Mouse (Mus musculus): Measurements from ENCODE around the gene Sorbs2.

Sorbs2 gene

GRCm38 (mm10) chr8:45626406-45626805 is 118.8 kb downstream of the Sorbs2 start:
- no peak for DNase-seq

- DNase-seq, result peak; percentile 65 to 81
Measured at GRCm38 (mm10) chr8:45627246-45628241, 120.0 kb downstream of the Sorbs2 start.

GRCm38 (mm10) chr8:45628421-45629065 is 121.0 kb downstream of the Sorbs2 start:
- no peak for DNase-seq

GRCm38 (mm10) chr8:45629066-45629430 is 121.5 kb downstream of the Sorbs2 start:
- DNase-seq, result no peak

- DNase-seq, result no peak
Measured at GRCm38 (mm10) chr8:45631023-45631422, 123.4 kb downstream of the Sorbs2 start.

- DNase-seq, result no peak
Measured at GRCm38 (mm10) chr8:45635155-45635554, 127.6 kb downstream of the Sorbs2 start.

DNA sequence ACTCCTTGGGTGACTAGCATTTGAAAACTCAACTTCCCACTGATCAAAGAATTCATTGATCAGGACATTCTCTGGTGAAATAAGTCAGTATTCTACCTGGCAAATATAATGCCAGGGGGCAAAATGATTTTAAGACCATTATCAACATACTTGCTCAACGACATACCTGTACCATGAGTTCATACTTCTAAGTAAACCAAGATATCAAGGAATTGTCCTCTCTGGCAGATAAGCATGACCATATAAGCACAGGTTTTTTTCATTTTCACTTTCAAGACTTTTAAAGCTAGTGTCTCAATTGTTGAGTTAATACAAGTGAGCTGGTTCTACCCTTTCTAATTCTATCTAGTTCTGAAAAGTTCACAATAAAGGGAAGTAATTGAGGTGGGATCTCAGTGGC is 130.2 kb downstream of the Sorbs2 start:
- DNase-seq, result no peak

GRCm38 (mm10) chr8:45639444-45639843 is 131.9 kb downstream of the Sorbs2 start:
- DNase-seq, result no peak

DNA sequence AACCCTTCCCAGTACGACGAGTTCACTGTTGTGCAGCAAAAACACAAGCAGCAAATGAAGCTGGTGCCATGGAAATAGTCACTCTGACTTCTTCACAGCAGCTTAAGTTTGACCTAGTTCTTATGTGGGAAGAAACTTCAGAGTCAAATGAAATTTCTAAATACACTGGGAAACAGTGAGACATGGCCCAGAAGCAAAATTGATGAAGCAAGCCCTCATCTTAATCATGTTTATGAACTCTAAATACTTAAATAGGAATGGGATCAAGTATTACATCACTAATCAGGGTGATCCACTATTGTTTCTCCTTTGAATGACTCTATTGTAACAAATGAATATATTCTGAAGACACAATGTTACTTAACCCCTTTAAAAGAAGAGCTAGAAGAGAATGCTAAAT is 137.1 kb downstream of the Sorbs2 start:
- DNase-seq, result no peak

DNA sequence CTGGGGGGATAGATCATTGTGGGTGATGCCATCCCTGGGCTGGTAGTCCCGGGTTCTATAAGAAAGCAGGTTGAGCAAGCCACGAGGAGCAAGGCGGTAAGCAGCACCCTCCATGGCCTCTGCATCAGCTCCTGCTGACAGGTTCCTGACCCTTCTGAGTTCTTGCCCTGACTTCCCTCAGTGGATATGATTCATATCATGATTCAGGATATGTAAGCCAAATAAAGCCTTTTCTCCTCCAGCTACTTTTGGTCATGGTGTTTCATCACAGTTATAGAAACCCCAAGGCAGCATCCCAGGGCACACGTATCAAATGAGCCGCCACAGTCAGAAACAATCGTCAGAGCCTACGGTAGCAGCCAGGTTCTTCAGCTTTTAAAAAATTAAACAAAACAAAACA is 141.5 kb downstream of the Sorbs2 start:
- DNase-seq, result no peak

DNA sequence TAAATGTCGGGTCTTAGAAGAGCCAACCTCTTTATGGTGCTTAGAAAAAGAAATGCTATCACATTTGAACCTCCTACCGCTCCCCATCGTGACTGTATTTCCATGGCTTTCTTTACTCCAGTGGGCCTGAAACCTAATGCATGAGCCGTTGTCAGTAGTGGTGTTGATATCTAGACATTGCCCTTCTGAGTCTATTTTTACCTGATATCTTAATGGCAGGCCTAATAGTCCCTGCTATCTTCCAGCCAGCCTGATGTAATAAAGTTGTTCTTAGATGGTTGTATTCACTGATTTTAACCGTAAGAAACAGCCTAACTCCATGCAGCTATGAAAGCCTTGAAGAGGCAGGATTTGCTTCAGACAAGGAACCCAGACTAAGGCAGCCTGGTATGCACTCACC is 142.4 kb downstream of the Sorbs2 start:
- DNase-seq, result no peak

DNA sequence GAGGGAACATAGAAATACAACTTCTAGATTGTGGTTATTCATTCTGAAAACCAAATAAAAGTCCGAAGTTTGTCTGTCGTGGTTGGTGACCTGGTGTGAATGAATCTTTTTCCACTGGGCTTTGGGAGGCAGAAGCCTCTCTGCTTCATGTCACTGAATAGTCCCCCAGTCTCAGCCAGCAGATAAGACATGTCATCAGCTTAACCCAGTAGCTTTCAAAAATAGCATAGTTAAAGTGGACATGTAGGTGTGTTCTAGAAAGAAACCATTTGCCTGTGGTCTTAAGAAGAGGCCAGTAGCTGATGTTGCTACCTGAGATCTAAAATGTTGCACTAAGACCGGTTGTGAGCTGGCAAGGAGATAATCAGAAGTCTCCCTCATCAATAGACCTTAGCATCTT is 150.4 kb downstream of the Sorbs2 start:
- DNase-seq, result no peak

DNA sequence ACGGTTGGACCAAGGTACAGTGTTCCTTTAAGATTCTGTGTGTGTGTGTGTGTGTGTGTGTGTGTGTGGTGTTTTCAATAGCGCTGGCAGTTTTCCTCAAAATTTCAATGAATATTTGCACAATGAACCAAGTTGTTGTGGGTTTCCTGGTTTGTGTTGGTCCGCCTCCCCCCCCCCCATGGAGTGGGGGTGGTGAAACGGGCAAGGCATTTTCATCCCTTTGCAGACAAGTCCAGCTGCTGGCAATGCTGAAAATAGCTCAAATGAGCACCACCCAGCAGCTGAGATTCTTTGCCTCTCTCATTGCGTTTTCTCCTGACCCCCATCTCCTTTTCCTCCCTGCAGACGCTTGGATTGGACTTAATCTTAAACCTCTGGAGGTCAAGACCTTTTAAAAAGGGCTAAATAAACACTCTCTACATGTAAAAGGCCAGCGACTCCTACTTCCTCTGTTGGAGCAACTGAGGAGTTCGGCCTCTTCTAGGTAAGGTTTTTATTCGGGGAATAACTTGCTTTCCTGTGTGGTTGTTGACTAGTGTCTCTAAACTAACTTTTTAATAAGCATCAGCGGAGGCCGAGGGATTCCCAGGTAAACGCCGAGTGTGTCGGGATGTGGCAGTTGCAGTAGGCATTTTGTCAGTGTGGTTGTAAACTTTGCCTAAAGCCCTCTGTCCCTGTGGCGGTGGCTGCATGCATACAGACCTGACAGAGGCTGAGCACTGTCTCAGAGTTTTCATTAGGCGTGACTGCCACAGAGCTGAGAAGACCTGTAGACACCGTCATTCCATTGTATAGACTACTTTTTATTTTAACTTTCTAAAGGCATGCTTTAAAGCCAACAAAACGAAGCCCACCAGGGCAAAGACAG is 151.1 kb downstream of the Sorbs2 start:
- DNase-seq, result peak in 1 of 2 experiments; percentile 5

DNA sequence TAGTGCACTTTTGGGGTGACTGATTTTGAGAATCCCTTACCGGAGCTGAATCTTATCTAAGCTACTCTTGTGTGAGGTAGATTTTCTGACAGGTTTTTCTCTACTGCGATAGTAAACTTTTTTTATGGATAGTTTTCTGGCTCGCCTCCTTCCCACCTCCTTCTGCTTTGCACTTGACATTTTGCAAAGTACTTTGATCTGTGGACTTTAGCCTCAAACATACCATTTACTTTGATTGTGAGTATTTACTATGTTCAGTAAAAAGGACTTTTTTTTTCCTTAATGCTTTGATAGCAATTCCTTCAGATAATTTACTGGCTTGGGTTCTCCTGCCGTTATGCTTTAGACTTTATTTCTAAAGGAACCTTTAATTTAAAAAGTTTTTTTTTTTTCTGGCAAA is 151.9 kb downstream of the Sorbs2 start:
- no peak for DNase-seq

DNA sequence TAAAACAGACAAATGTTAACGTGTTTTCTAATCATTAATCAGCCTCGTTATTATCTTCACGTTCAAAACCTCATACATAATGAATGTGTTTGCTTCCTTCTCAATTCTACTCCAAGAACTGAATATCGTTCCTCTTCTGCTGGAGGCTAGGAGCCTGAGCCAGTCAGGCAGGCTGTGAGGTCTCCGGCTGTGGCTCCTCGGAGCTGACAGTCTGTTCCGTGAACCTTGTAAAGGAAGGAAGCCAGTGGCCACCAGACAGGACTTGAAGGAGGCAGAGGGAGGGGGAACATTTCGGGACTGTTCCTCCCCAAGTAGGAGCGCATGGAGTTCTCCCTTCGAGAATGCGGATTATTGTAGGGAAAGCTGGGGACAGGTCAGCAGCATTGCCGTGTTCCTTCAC is 153.0 kb downstream of the Sorbs2 start:
- peak in 1 of 2 experiments; percentile 55 for DNase-seq

- DNase-seq, result no peak
Measured at GRCm38 (mm10) chr8:45661605-45662004, 154.0 kb downstream of the Sorbs2 start.

DNA sequence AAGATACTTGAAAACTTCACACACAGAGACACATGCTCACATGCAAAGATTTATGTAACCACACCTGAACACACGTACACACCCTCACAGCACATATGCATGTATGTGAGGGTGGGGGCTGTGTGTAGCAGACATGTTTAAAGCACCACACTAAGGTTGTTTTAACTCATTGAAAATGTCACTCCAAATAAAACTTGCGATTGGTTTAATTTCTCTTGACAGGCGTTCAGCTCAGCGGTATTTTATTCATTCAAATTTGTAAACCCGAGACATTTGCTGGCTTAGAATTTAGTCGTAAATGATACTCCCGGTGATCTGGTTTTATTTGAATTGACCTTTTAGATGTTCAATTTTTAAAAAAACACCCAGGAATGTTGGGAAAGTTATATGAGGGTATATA is 158.6 kb downstream of the Sorbs2 start:
- DNase-seq, result no peak

GRCm38 (mm10) chr8:45673149-45673548 is 165.6 kb downstream of the Sorbs2 start:
- no peak for DNase-seq

- no peak for DNase-seq
Measured at GRCm38 (mm10) chr8:45675821-45676279, 168.3 kb downstream of the Sorbs2 start.

DNA sequence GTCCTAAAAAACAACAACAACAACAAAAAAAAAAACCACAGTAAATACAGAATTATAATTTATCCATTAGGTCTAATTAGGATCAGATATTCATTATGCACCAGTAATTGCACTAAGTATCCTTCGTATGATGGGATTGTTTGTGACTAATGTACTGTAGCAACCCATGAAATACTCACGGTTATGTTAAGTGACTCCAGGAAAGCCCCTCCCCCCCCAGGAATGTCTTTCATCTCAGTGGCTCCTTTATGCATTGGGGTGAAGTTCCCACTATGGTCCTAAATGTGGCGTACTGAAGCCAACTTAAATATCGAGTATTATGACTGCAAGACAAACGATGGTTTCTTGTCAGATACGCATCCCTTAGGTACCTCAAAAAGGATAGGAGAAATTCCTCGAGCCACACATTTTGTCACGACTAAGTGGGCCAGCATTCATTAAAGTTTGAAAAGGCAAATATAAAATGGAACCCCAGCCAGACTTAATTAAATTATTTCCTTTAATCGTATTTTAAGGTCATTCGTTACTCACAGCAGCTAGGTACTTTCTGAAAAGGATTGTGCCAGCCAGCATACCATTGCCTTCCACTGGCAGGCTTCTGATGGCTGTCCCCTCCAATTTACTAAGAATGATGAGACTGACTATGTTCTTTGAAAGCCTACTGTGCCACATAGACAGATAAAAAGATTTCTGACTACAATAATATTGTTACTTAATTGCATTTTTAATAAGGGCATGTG is 169.7 kb downstream of the Sorbs2 start:
- no peak for DNase-seq

- DNase-seq, result no peak
Measured at GRCm38 (mm10) chr8:45677854-45678241, 170.3 kb downstream of the Sorbs2 start.

- no peak for DNase-seq
Measured at GRCm38 (mm10) chr8:45681171-45681570, 173.6 kb downstream of the Sorbs2 start.

All from kidney, postnatal 25 days (tissue).